Mouse (Mus musculus): ENCODE results near the gene Fam72a.

DNA sequence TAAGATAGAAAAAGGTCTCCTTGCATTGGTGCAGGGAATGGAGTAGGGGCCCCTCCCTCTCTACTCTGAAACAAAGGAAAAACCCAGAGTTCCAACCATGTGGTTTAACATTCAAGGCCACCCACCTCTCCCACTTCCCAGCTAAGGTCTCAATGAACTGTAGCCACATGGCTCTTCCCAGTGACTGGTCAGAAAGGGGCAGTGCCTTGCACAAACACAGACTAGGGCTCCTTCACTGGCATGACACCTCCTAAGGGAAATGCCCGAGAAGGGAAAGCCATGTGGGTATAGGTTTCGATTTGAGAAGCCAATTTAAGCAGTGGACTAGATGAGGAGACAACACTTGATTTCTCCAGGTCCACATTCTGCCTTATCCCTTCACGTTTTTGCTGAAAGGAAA lies 3.9 kb upstream of the Fam72a start:
- TF ChIP-seq POLR2A (IDR thresholded peaks at IDR 0.05; ENCODE audit: low read depth, low read length) (no peak), CTCF (IDR thresholded peaks at IDR 0.05; ENCODE audit: borderline replicate concordance, insufficient read depth, low read length) (no peak)
